Mouse (Mus musculus) hindbrain, embryonic 14.5 days (tissue): Measurements from ENCODE around the gene Clptm1. TPM values are rescaled to one million over a fixed set of nuclear protein-coding genes. Genes with fewer than 3 reads are reported as not detected.
"Not testable (repeated sequence)": the region's sequence is repeated elsewhere in the genome, so short reads cannot be mapped to it uniquely, and the experiment has no call there.

Experiments
- ATAC-seq: fragments of 200-750 bp; cut with Nextera tagmentation; 2 replicates; pipeline ENCODE4 v1.8.0; 2017; ENCODE audit warnings: moderate number of reproducible peaks, mild to moderate bottlenecking, moderate TSS enrichment, moderate library complexity; ENCODE audit not compliant: low FRiP score
- DNase-seq: peaks from one replicate; pipeline ENCODE4 v3.0.0-alpha.2; 2015; ENCODE audit warnings: low spot score
- H3K27ac ChIP-seq: fragments of 300-500 bp; sonication (generic); 2 replicates; pipeline ENCODE4 v1.5.1; 2014; ENCODE audit warnings: mild to moderate bottlenecking, moderate library complexity
- H3K27me3 ChIP-seq: fragments of 300-500 bp; sonication (generic); 2 replicates; pipeline ENCODE4 v1.6.1; 2014; ENCODE audit warnings: mild to moderate bottlenecking, low read length, mixed read lengths; ENCODE audit not compliant: control insufficient read depth, insufficient read depth
- H3K36me3 ChIP-seq: fragments of 300-500 bp; sonication (generic); replicated peaks from 2 replicates; pipeline ENCODE4 v1.6.1; 2014; ENCODE audit not compliant: control insufficient read depth, insufficient read depth
- H3K4me1 ChIP-seq: fragments of 300-500 bp; sonication (generic); replicated peaks from 2 replicates; pipeline ENCODE4 v1.6.1; 2014; ENCODE audit warnings: antibody characterized with exemption, low read length, mixed read lengths; ENCODE audit not compliant: control insufficient read depth, insufficient read depth
- H3K4me2 ChIP-seq: fragments of 300-500 bp; sonication (generic); replicated peaks from 2 replicates; pipeline ENCODE4 v1.6.1; 2014; ENCODE audit warnings: mild to moderate bottlenecking, moderate library complexity
- H3K4me3 ChIP-seq: fragments of 300-500 bp; sonication (generic); replicated peaks from 2 replicates; pipeline ENCODE4 v1.5.1; 2014; ENCODE audit warnings: mild to moderate bottlenecking, low read length
- H3K9ac ChIP-seq: fragments of 300-500 bp; sonication (generic); 2 replicates; pipeline ENCODE4 v1.6.1; 2014
- H3K9me3 ChIP-seq: fragments of 300-500 bp; sonication (generic); 2 replicates; pipeline ENCODE4 v1.6.1; 2016; ENCODE audit warnings: low read length; ENCODE audit not compliant: control insufficient read depth
- WGBS: fragments of 180-500 bp; shearing (Covaris S2); extraction: QIAGEN DNeasy Blood & Tissue Kit; methylation state at CpG from one replicate; pipeline ENCODE4 v1.1.7; 2014; 5-methylcytosine and 5-hydroxymethylcytosine counted together
- polyA plus RNA-seq: library from polyadenylated mRNA; unstranded; fragments of >200 nt; fragmentation: Nextera tagmentation; extraction: Ambion mirVana; gene quantifications from 2 replicates; pipeline ENCODE4 v1.2.1, GENCODE M21; 2014

Gene Clptm1
- polyA plus RNA-seq, 1 experiment from 2014 or later = 150 TPM

DNA sequence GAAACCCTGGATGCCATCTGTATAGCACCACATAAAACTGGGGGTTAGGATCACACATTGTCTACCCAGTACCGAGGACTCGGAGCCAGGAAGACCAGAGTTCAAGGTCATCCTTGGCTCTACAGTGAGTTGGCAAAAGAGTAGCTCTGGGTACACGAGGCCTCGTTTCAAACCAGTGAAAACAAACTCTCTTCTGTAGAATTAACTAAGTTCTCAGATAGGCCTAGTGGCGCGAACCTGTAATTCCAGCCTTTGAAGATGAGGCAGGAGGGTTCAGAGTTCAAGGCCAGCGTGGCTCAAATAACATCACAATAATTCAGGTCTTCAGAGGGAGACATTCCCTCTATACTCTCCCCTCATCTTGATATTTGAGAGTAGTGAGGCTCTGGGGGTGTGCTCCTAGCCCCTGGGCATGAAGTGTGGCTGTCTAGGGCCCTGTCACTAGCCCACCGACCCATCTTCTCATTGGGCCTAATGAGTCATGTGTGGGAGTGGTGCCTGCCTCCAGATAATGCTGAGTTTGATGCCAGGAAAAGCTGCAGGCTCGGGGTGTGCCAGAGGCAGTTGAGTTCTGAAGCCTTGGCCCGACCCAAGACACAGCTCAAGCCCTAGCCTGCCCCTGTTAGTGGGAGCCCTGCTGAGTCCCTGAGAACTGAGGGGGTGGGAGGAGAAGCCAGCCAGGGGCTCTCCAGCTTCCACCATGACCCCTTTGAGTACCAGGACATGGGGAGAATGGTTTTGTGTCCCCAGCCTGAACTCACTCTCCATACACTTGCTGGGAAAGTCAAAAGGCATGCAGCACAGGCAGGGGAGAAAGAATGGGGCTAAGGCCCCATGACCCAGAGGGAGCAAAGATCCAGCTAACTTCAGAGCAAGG lies 29.7 kb upstream of the Clptm1 start:
- Histone ChIP-seq H3K9me3 (no peaks in the 10 kb centered on the region), H3K4me2 (no peak overlapping the region), H3K4me1 (peaks cover 19% of the 10 kb centered on the region), H3K27me3 (no peaks in the 10 kb centered on the region), H3K4me3 (no peak overlapping the region), H3K36me3 (no peaks in the 10 kb centered on the region), H3K27ac (no peak overlapping the region), H3K9ac (no peak overlapping the region)
- no peak for DNase-seq
- no peak for ATAC-seq
- WGBS = 87% methylated on average over 10 of the region's 10 CpGs

GRCm38 (mm10) chr7:19693421-19693820 lies 28.6 kb upstream of the Clptm1 start:
- 21% methylated on average over 9 of the region's 10 CpGs for whole genome bisulfite sequencing
- Histone ChIP-seq H3K36me3 (no peaks in the 10 kb centered on the region), H3K27ac (no peak overlapping the region), H3K4me3 (no peak overlapping the region), H3K9me3 (no peaks in the 10 kb centered on the region), H3K27me3 (no peaks in the 10 kb centered on the region), H3K9ac (no peak overlapping the region), H3K4me1 (peaks cover 9% of the 10 kb centered on the region; the same call in 1 of the 2 replicates), H3K4me2 (no peak overlapping the region)
- ATAC-seq (no peak), DNase-seq (no peak)

- no peak within 1 kb of the TSS for H3K4me2 ChIP-seq
- no peaks in the 10 kb centered on the region for H3K9me3 ChIP-seq
- H3K4me1 ChIP-seq = 0 out of 2 replicates have a peak, but pooled peaks cover 3% of the 10 kb centered on the region
- no peak within 1 kb of the TSS for H3K9ac ChIP-seq
- no peaks in the 10 kb centered on the region for H3K27me3 ChIP-seq
- H3K4me3 ChIP-seq = no peak within 1 kb of the TSS
- H3K36me3 ChIP-seq = no peaks in the 10 kb centered on the region
- H3K27ac ChIP-seq = no peak within 1 kb of the TSS
- no peak for DNase-seq
- no peak for ATAC-seq
- 52% methylated on average over 28 of the region's 28 CpGs for WGBS
These were observed 27.3 kb upstream of the Clptm1 start, which contains the start of gene Apoc1 for GRCm38 (mm10) chr7:19691873-19692865. TSS of gene Apoc1 (minus strand) at chr7:19692660.

GRCm38 (mm10) chr7:19691434-19691833 lies 26.6 kb upstream of the Clptm1 start:
- H3K27me3 ChIP-seq = no peaks in the 10 kb centered on the region
- no peak overlapping the region for H3K9ac ChIP-seq
- no peaks in the 10 kb centered on the region for H3K36me3 ChIP-seq
- no peaks in the 10 kb centered on the region for H3K9me3 ChIP-seq
- H3K4me2 ChIP-seq = no peak overlapping the region
- 78% methylated on average over 6 of the region's 6 CpGs for WGBS
- H3K4me3 ChIP-seq = no peak overlapping the region
- H3K27ac ChIP-seq = no peak overlapping the region
- 0 out of 2 replicates have a peak, but pooled peaks cover 3% of the 10 kb centered on the region for H3K4me1 ChIP-seq
- DNase-seq = no peak
- ATAC-seq = no peak

GRCm38 (mm10) chr7:19690845-19691244 lies 26.0 kb upstream of the Clptm1 start:
- ATAC-seq = no peak
- Histone ChIP-seq H3K9ac (no peak overlapping the region), H3K4me1 (0 out of 2 replicates have a peak, but pooled peaks cover 3% of the 10 kb centered on the region), H3K9me3 (no peaks in the 10 kb centered on the region), H3K4me2 (no peak overlapping the region), H3K27me3 (no peaks in the 10 kb centered on the region), H3K4me3 (no peak overlapping the region), H3K36me3 (no peaks in the 10 kb centered on the region), H3K27ac (no peak overlapping the region)
- no peak for DNase-seq
- 89% methylated on average over 4 of the region's 4 CpGs for WGBS

GRCm38 (mm10) chr7:19688611-19689010 lies 23.8 kb upstream of the Clptm1 start:
- no peaks in the 10 kb centered on the region for H3K27me3 ChIP-seq
- 0 out of 2 replicates have a peak, but pooled peaks cover 3% of the 10 kb centered on the region for H3K4me1 ChIP-seq
- no peak overlapping the region for H3K9ac ChIP-seq
- H3K36me3 ChIP-seq = no peaks in the 10 kb centered on the region
- H3K9me3 ChIP-seq = no peaks in the 10 kb centered on the region
- H3K4me2 ChIP-seq = no peak overlapping the region
- DNase-seq (no peak), ATAC-seq (no peak)
- no peak overlapping the region for H3K4me3 ChIP-seq
- 95% methylated on average over 2 of the region's 2 CpGs for WGBS
- H3K27ac ChIP-seq = no peak overlapping the region

GRCm38 (mm10) chr7:19688101-19688500 lies 23.3 kb upstream of the Clptm1 start:
- Histone ChIP-seq H3K27ac (no peak overlapping the region), H3K4me3 (no peak overlapping the region), H3K9ac (no peak overlapping the region), H3K4me2 (no peak overlapping the region), H3K27me3 (no peaks in the 10 kb centered on the region), H3K9me3 (no peaks in the 10 kb centered on the region), H3K36me3 (no peaks in the 10 kb centered on the region), H3K4me1 (no peaks in the 10 kb centered on the region)
- no peak for DNase-seq
- WGBS = 89% methylated on average over 10 of the region's 10 CpGs
- no peak for ATAC-seq

- not testable (repeated sequence) for H3K9me3 ChIP-seq, ATAC-seq, DNase-seq, H3K27ac ChIP-seq, H3K4me1 ChIP-seq, H3K27me3 ChIP-seq, H3K36me3 ChIP-seq, H3K4me3 ChIP-seq, H3K4me2 ChIP-seq, H3K9ac ChIP-seq
- WGBS = 87% methylated on average over 8 of the region's 8 CpGs
These were observed 22.2 kb upstream of the Clptm1 start for GRCm38 (mm10) chr7:19686927-19687583.
